Mouse (Mus musculus): ENCODE data around the gene Zfr2. TPM values are rescaled to one million over a fixed set of nuclear protein-coding genes. Genes with fewer than 3 reads are reported as not detected.
A peak's percentile ranks its signal among the peaks of the same experiment; 100 is the strongest.

Zfr2 gene
- polyA plus RNA-seq, 1 experiment from 2014 or later, result 8.8 TPM

GRCm38 (mm10) chr10:81292554-81293333, 59.8 kb downstream of the Zfr2 start, which contains the start of gene Pip5k1c:
Gene Pip5k1c (plus strand): TSS chr10:81292963.
- peak within 1 kb of the TSS; percentile 92 for H3K9ac ChIP-seq
- H3K36me3 ChIP-seq, result no peaks in the 10 kb centered on the region
- H3K27ac ChIP-seq, result peak within 1 kb of the TSS; percentile 93
- H3K27me3 ChIP-seq (replicated peaks), result no peaks in the 10 kb centered on the region; the same call in 1 of the 2 replicates
- peak within 1 kb of the TSS; percentile 94 for H3K4me3 ChIP-seq (replicated peaks)
- ATAC-seq (ENCODE audit: insufficient read depth, low FRiP score, low read depth), result peak; percentile 88
- H3K9me3 ChIP-seq, result no peaks in the 10 kb centered on the region
- WGBS, result under 1% methylated on average over 77 of the region's 80 CpGs
- peaks cover 42% of the 10 kb centered on the region for H3K4me1 ChIP-seq
- H3K4me2 ChIP-seq, result peak within 1 kb of the TSS; percentile 91

GRCm38 (mm10) chr10:81293334-81294030, 60.5 kb downstream of the Zfr2 start:
- Histone ChIP-seq H3K9me3 (no peaks in the 10 kb centered on the region), H3K4me3 (replicated peaks) (peak overlapping the region; percentile 94), H3K27ac (peak overlapping the region; percentile 91), H3K4me2 (peak overlapping the region; percentile 91), H3K9ac (peak overlapping the region; percentile 92), H3K27me3 (replicated peaks) (no peaks in the 10 kb centered on the region; the same call in 1 of the 2 replicates), H3K36me3 (no peaks in the 10 kb centered on the region), H3K4me1 (peaks cover 42% of the 10 kb centered on the region)
- ATAC-seq (ENCODE audit: insufficient read depth, low FRiP score, low read depth), result no peak
- WGBS, result 1% methylated on average over 25 of the region's 25 CpGs

GRCm38 (mm10) chr10:81294442-81294841, 61.5 kb downstream of the Zfr2 start:
- H3K27me3 ChIP-seq (replicated peaks), result no peaks in the 10 kb centered on the region; the same call in 1 of the 2 replicates
- no peak overlapping the region for H3K27ac ChIP-seq
- ATAC-seq (ENCODE audit: insufficient read depth, low FRiP score, low read depth), result no peak
- H3K9ac ChIP-seq, result 0 out of 2 replicates have a peak overlapping the region, but pooled peaks have one; percentile 92
- no peaks in the 10 kb centered on the region for H3K36me3 ChIP-seq
- 45% methylated on average over 8 of the region's 8 CpGs for WGBS
- H3K4me2 ChIP-seq, result peak overlapping the region; percentile 91
- H3K4me1 ChIP-seq, result peaks cover 44% of the 10 kb centered on the region
- peak overlapping the region; percentile 94 for H3K4me3 ChIP-seq (replicated peaks)
- no peaks in the 10 kb centered on the region for H3K9me3 ChIP-seq

- Histone ChIP-seq H3K4me2 (no peak overlapping the region), H3K4me1 (peaks cover 43% of the 10 kb centered on the region)
- ATAC-seq (ENCODE audit: insufficient read depth, low FRiP score, low read depth), result no peak
Measured at GRCm38 (mm10) chr10:81295185-81295584, 62.2 kb downstream of the Zfr2 start.

GRCm38 (mm10) chr10:81297246-81297645, 64.3 kb downstream of the Zfr2 start:
- H3K9ac ChIP-seq, result no peak overlapping the region
- H3K27me3 ChIP-seq (replicated peaks), result no peaks in the 10 kb centered on the region
- no peak overlapping the region for H3K4me3 ChIP-seq (replicated peaks)
- WGBS, result 69% methylated on average over 6 of the region's 6 CpGs
- no peaks in the 10 kb centered on the region for H3K36me3 ChIP-seq
- ATAC-seq (ENCODE audit: insufficient read depth, low FRiP score, low read depth), result no peak
- no peak overlapping the region for H3K4me2 ChIP-seq
- no peaks in the 10 kb centered on the region for H3K9me3 ChIP-seq
- peaks cover 45% of the 10 kb centered on the region for H3K4me1 ChIP-seq
- peak overlapping the region; percentile 49; the same call in 1 of the 2 replicates for H3K27ac ChIP-seq

More at GRCm38 (mm10) chr10:81295185-81295584, 62.2 kb downstream of the Zfr2 start:
- Histone ChIP-seq H3K9me3 (no peaks in the 10 kb centered on the region), H3K9ac (no peak overlapping the region), H3K36me3 (no peaks in the 10 kb centered on the region), H3K4me3 (replicated peaks) (no peak overlapping the region), H3K27ac (no peak overlapping the region), H3K27me3 (replicated peaks) (no peaks in the 10 kb centered on the region; the same call in 1 of the 2 replicates)
- WGBS, result 86% methylated on average over 6 of the region's 6 CpGs

GRCm38 (mm10) chr10:81297845-81298244, 64.9 kb downstream of the Zfr2 start:
- Histone ChIP-seq H3K9me3 (no peaks in the 10 kb centered on the region), H3K27ac (peak overlapping the region; percentile 49), H3K27me3 (replicated peaks) (no peaks in the 10 kb centered on the region), H3K4me1 (peaks cover 48% of the 10 kb centered on the region), H3K4me3 (replicated peaks) (no peak overlapping the region), H3K9ac (no peak overlapping the region), H3K4me2 (no peak overlapping the region), H3K36me3 (no peaks in the 10 kb centered on the region)
- 0 out of 2 replicates have a peak, but pooled peaks have one; percentile 11 for ATAC-seq (ENCODE audit: insufficient read depth, low FRiP score, low read depth)
- 43% methylated on average over 10 of the region's 10 CpGs for WGBS

- H3K4me1 ChIP-seq, result peaks cover 54% of the 10 kb centered on the region
- H3K27me3 ChIP-seq (replicated peaks), result no peaks in the 10 kb centered on the region
- H3K9ac ChIP-seq, result no peak overlapping the region
- H3K27ac ChIP-seq, result peak overlapping the region; percentile 49
- no peak overlapping the region for H3K4me3 ChIP-seq (replicated peaks)
- no peaks in the 10 kb centered on the region for H3K9me3 ChIP-seq
- no peaks in the 10 kb centered on the region for H3K36me3 ChIP-seq
- ATAC-seq (ENCODE audit: insufficient read depth, low FRiP score, low read depth), result no peak
- H3K4me2 ChIP-seq, result no peak overlapping the region
- WGBS, result 87% methylated on average over 17 of the region's 17 CpGs
Measured at GRCm38 (mm10) chr10:81298369-81299100, 65.6 kb downstream of the Zfr2 start.

GRCm38 (mm10) chr10:81299585-81300351, 66.8 kb downstream of the Zfr2 start:
- ATAC-seq (ENCODE audit: insufficient read depth, low FRiP score, low read depth), result no peak
- no peak overlapping the region for H3K4me3 ChIP-seq (replicated peaks)
- no peaks in the 10 kb centered on the region for H3K36me3 ChIP-seq
- H3K4me2 ChIP-seq, result no peak overlapping the region
- no peaks in the 10 kb centered on the region for H3K9me3 ChIP-seq
- no peaks in the 10 kb centered on the region for H3K27me3 ChIP-seq (replicated peaks)
- H3K9ac ChIP-seq, result no peak overlapping the region
- H3K27ac ChIP-seq, result no peak overlapping the region
- WGBS, result 84% methylated on average over 14 of the region's 14 CpGs
- H3K4me1 ChIP-seq, result peaks cover 47% of the 10 kb centered on the region

- ATAC-seq (ENCODE audit: insufficient read depth, low FRiP score, low read depth), result no peak
- 66% methylated on average over 9 of the region's 9 CpGs for WGBS
- Histone ChIP-seq H3K27ac (no peak overlapping the region), H3K4me1 (peaks cover 42% of the 10 kb centered on the region), H3K4me3 (replicated peaks) (no peak overlapping the region), H3K9me3 (no peaks in the 10 kb centered on the region), H3K27me3 (replicated peaks) (no peaks in the 10 kb centered on the region), H3K36me3 (no peaks in the 10 kb centered on the region), H3K4me2 (no peak overlapping the region), H3K9ac (no peak overlapping the region)
Measured at GRCm38 (mm10) chr10:81300352-81300907, 67.5 kb downstream of the Zfr2 start.

- Histone ChIP-seq H3K4me1 (peaks cover 39% of the 10 kb centered on the region), H3K4me2 (no peak overlapping the region), H3K9me3 (no peaks in the 10 kb centered on the region), H3K27me3 (replicated peaks) (no peaks in the 10 kb centered on the region), H3K27ac (no peak overlapping the region), H3K4me3 (replicated peaks) (no peak overlapping the region), H3K9ac (no peak overlapping the region), H3K36me3 (peaks cover 8% of the 10 kb centered on the region; the same call in 1 of the 2 replicates)
- WGBS, result 69% methylated on average over 9 of the region's 9 CpGs
- no peak for ATAC-seq (ENCODE audit: insufficient read depth, low FRiP score, low read depth)
Measured at GRCm38 (mm10) chr10:81301321-81301720, 68.4 kb downstream of the Zfr2 start.

Measured in stomach, embryonic 15.5 days (tissue).